Mouse (Mus musculus) left cerebral cortex, adult 18-20 months (tissue): ENCODE measurements around the gene Tbx21. TPM values are rescaled to one million over a fixed set of nuclear protein-coding genes. Genes with fewer than 3 reads are reported as not detected.

Experiments
- microRNA-seq, 2 experiments: library from miRNA; unstranded; fragments of <30 nt; microRNA quantifications; one replicate each; pipeline ENCODE4 v1.2.0; 2021
- total RNA-seq, 2 experiments: library from RNA; stranded (reverse); gene quantifications; 2 replicates each; pipeline ENCODE4 v1.2.3; 2021

The Tbx21 gene
- total RNA-seq, 2 experiments from 2014 or later = 0.21 TPM; not detected in 1

Small RNA genes within 50 kb of the gene (microRNA-seq; reads per million reads assigned to microRNA genes)
- gene Mir7235 (0.42 to 1.7 reads per million in 2 experiments), gene Mir8103 (0.50 to 2.5 reads per million in 2 experiments)

Other genes starting within 250 kb of the Tbx21 start
- gene Cdk5rap3, start 198.8 kb downstream of the Tbx21 start, total RNA-seq = 10 to 100 TPM; 27.5 to 31.8 TPM
- not detected for gene Prr15l, start 187.2 kb downstream of the Tbx21 start, total RNA-seq
- 10 to 100 TPM; 41.9 TPM for gene Pnpo, start 171.3 kb downstream of the Tbx21 start, total RNA-seq
- 10 to 100 TPM; 11.4 to 11.9 TPM for gene Sp2, start 132.4 kb downstream of the Tbx21 start, total RNA-seq
- 1 to 10 TPM; 1.4 to 2.0 TPM for gene Sp6, start 101.9 kb downstream of the Tbx21 start, total RNA-seq
- 1 to 10 TPM; 4.2 to 4.6 TPM for gene Scrn2, start 85.4 kb downstream of the Tbx21 start, total RNA-seq
- gene Lrrc46, start 73.9 kb downstream of the Tbx21 start, total RNA-seq = under 1 TPM; 0.33 to 0.37 TPM
- gene Mrpl10, start 73.8 kb downstream of the Tbx21 start, total RNA-seq = 10 to 100 TPM; 67.4 to 70.6 TPM
- 10 to 100 TPM; 12.9 to 13.2 TPM for gene Osbpl7, start 64.7 kb downstream of the Tbx21 start, total RNA-seq
- 10 to 100 TPM; 54.8 to 58.4 TPM for gene Tbkbp1, start 36.2 kb upstream of the Tbx21 start, total RNA-seq
- 100 to 1,000 TPM; 118 to 121 TPM for gene Kpnb1, start 72.5 kb upstream of the Tbx21 start, total RNA-seq
- gene Npepps, start 165.3 kb upstream of the Tbx21 start, total RNA-seq = 100 to 1,000 TPM; 136 to 140 TPM
- gene Mrpl45, start 200.4 kb upstream of the Tbx21 start, total RNA-seq = 10 to 100 TPM; 27.7 to 30.7 TPM
- under 1 TPM; 0.09 to 0.12 TPM for gene Gpr179, start 236.7 kb upstream of the Tbx21 start, total RNA-seq
- 10 to 100 TPM; 80.9 to 92.7 TPM for gene Socs7, start 247.2 kb upstream of the Tbx21 start, total RNA-seq